Mouse (Mus musculus) limb, embryonic 14.5 days (tissue): ENCODE results near the gene Hmx3. TPM values are rescaled to one million over a fixed set of nuclear protein-coding genes. Genes with fewer than 3 reads are reported as not detected.

ENCODE experiments used
- ATAC-seq: fragments of 200-750 bp; cut with Nextera tagmentation; 2 replicates; pipeline ENCODE4 v1.8.0; 2017; ENCODE audit warnings: low read depth, moderate number of reproducible peaks, moderate TSS enrichment; ENCODE audit not compliant: low FRiP score
- DNase-seq: peaks from one replicate; pipeline ENCODE4 v3.0.0-alpha.2; 2015; ENCODE audit warnings: low spot score
- H3K27ac ChIP-seq: fragments of 300-500 bp; sonication (generic); replicated peaks from 2 replicates; pipeline ENCODE4 v1.5.1; 2014; ENCODE audit warnings: low read depth, mild to moderate bottlenecking, low read length, moderate library complexity, mixed read lengths
- H3K27me3 ChIP-seq: fragments of 300-500 bp; sonication (generic); 2 replicates; pipeline ENCODE4 v1.6.1; 2014; ENCODE audit warnings: low read length, mixed read lengths; ENCODE audit not compliant: control insufficient read depth, insufficient read depth
- H3K36me3 ChIP-seq: fragments of 300-500 bp; sonication (generic); 2 replicates; pipeline ENCODE4 v1.6.1; 2014; ENCODE audit warnings: mild to moderate bottlenecking, low read length, moderate library complexity, mixed read lengths; ENCODE audit not compliant: control insufficient read depth, insufficient read depth
- H3K4me1 ChIP-seq: fragments of 300-500 bp; sonication (generic); 2 replicates; pipeline ENCODE4 v1.6.1; 2014; ENCODE audit warnings: antibody characterized with exemption, low read length, mixed read lengths; ENCODE audit not compliant: control insufficient read depth, insufficient read depth
- H3K4me2 ChIP-seq: fragments of 300-500 bp; sonication (generic); replicated peaks from 2 replicates; pipeline ENCODE4 v1.6.1; 2014; ENCODE audit warnings: low read depth, mild to moderate bottlenecking, low read length, moderate library complexity; ENCODE audit not compliant: severe bottlenecking
- H3K4me3 ChIP-seq: fragments of 300-500 bp; sonication (generic); replicated peaks from 2 replicates; pipeline ENCODE4 v1.5.1; 2014; ENCODE audit warnings: low read length
- H3K9ac ChIP-seq: fragments of 300-500 bp; sonication (generic); 2 replicates; pipeline ENCODE4 v1.6.1; 2014; ENCODE audit warnings: mild to moderate bottlenecking, low read depth, low read length, moderate library complexity; ENCODE audit not compliant: severe bottlenecking
- H3K9me3 ChIP-seq: fragments of 300-500 bp; sonication (generic); 2 replicates; pipeline ENCODE4 v1.6.1; 2016; ENCODE audit warnings: low read length; ENCODE audit not compliant: control insufficient read depth
- POLR2A ChIP-seq: fragments of 200-500 bp; IDR thresholded peaks from 2 replicates; pipeline ENCODE4 v1.8.0; 2012; ENCODE audit warnings: inconsistent platforms, mild to moderate bottlenecking, moderate library complexity, borderline replicate concordance; ENCODE audit not compliant: insufficient read depth, insufficient read length; ENCODE audit errors: extremely low read depth
- WGBS: fragments of 180-500 bp; shearing (Covaris S2); extraction: QIAGEN DNeasy Blood & Tissue Kit; methylation state at CpG from one replicate; pipeline ENCODE4 v1.1.7; 2014; 5-methylcytosine and 5-hydroxymethylcytosine counted together
- polyA plus RNA-seq, 2 experiments: library from polyadenylated mRNA; depleted of rRNA in 1 of 2; stranded (reverse) in 1 of 2; unstranded in 1 of 2; fragments of >200 nt; fragmentation: Nextera tagmentation in 1 of 2; extraction: Ambion mirVana in 1 of 2; gene quantifications; 2 replicates each; pipeline versions ENCODE4 v1.2.1 to v1.2.3; 2012 to 2014

Gene Hmx3
- polyA plus RNA-seq, 2 experiments = 0.04 TPM; not detected in 1

DNA sequence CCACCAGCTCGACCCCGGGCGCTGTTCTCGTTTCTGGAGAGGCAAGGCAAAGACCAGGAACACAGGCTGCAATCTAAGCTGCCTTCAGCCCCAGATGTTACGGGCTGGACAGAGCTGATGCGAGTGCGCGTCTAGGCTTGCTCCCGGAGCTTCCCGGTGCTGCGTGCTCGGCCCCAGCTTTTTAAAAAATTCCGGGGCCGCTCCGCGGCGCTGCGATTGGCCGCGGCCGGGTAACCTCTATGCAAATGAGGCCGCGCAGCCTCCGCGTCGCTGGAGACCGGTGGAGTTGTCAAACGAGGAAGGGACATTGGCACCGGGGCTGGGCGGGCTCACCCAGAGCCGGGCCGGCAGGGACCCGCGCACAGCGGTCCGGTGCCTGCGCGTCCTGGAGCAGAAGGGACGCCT, 11.1 kb downstream of the Hmx3 start:
- Histone ChIP-seq H3K27ac (no peak overlapping the region), H3K9me3 (no peaks in the 10 kb centered on the region)

DNA sequence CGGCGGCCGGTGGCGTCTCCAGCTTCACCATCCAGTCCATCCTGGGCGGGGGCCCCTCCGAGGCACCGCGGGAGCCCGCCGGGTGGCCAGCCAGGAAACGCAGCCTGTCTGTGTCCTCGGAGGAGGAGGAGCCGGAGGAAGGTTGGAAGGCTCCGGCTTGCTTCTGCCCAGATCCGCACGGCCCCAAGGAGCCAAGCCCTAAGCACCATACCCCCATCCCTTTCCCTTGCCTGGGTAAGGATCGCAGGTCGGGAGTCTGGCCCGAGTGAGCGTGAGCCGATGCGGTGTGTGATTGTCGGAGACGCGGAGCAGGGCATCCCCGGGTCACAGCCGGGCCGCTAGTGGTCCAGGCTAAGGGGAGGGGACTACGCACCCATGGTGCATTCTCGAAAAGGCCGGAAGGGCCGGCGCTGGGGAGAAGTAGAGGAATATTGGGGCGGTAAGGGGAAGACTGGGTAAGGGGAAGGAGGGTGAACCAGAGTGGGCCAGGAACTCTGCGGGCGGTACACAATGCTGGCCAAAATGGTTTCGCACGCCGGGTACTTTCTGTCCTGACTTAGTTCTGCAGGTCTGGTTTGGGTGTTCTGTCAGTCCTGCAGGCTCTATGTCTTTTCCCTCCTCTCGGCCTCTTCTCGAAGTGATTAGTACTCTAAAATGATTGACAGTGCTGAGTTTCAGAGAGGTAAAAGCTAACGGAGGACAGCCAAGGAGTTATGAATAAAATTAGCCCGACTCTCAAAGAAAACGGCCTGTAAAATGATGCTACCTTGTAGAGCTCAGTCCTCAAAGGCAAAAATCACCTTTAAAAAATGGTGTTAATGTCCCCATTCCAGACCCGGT, 11.9 kb downstream of the Hmx3 start:
- no peak overlapping the region for H3K27ac ChIP-seq
- no peak overlapping the region for H3K9ac ChIP-seq
- H3K36me3 ChIP-seq = no peaks in the 10 kb centered on the region
- WGBS = under 1% methylated on average over 45 of the region's 45 CpGs
- ATAC-seq = no peak
- H3K4me1 ChIP-seq = peaks cover 12% of the 10 kb centered on the region; the same call in 1 of the 2 replicates
- H3K4me3 ChIP-seq = peak overlapping the region; percentile 35
- DNase-seq = no peak
- H3K4me2 ChIP-seq = peak overlapping the region; percentile 52
- no peak for TF ChIP-seq POLR2A
- H3K27me3 ChIP-seq = peaks cover 92% of the 10 kb centered on the region
- no peaks in the 10 kb centered on the region for H3K9me3 ChIP-seq

More for the DNA sequence above, 11.1 kb downstream of the Hmx3 start:
- TF ChIP-seq POLR2A = no peak
- DNase-seq (no peak), ATAC-seq (peak; percentile 39; the same call in 1 of the 2 replicates)
- peaks cover 12% of the 10 kb centered on the region; the same call in 1 of the 2 replicates for H3K4me1 ChIP-seq
- no peaks in the 10 kb centered on the region for H3K36me3 ChIP-seq
- peak overlapping the region; percentile 35 for H3K4me3 ChIP-seq
- peak overlapping the region; percentile 52 for H3K4me2 ChIP-seq
- peaks cover 98% of the 10 kb centered on the region for H3K27me3 ChIP-seq
- H3K9ac ChIP-seq = 0 out of 2 replicates have a peak overlapping the region, but pooled peaks have one; percentile 14
- 0% methylated on average over 39 of the region's 39 CpGs for WGBS

DNA sequence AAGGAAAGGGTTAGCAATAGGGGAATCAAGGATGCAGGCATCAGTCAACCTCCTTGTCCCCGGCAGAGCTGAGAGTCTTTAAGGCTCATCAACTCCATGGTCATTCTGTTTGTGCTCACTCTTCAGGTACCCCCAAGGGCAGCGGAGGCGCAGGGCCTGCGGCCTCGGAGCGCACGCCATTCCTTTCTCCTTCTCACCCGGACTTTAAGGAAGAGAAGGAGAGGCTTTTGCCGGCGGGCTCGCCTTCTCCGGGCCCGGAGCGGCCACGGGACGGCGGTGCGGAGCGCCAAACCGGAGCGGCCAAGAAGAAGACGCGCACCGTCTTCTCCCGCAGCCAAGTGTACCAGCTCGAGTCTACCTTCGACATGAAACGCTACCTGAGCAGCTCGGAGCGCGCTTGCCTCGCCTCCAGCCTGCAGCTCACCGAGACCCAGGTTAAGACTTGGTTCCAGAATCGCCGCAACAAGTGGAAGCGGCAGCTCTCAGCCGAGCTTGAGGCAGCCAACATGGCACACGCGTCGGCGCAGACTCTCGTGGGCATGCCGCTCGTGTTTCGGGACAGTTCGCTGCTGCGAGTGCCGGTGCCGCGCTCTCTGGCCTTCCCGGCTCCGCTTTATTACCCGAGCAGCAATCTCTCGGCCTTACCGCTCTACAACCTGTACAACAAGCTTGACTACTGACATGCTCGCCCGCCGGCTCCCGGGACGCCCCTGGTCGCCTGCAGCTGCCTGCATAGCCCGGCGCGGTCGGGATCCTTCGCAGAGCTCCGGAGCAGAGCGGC, 12.8 kb downstream of the Hmx3 start:
- under 1% methylated on average over 67 of the region's 68 CpGs for WGBS
- no peak for TF ChIP-seq POLR2A
- Histone ChIP-seq H3K4me1 (peaks cover 12% of the 10 kb centered on the region; the same call in 1 of the 2 replicates), H3K27me3 (peaks cover 83% of the 10 kb centered on the region), H3K9ac (no peak overlapping the region), H3K36me3 (no peaks in the 10 kb centered on the region), H3K4me2 (peak overlapping the region; percentile 37), H3K9me3 (no peaks in the 10 kb centered on the region), H3K27ac (no peak overlapping the region), H3K4me3 (peak overlapping the region; percentile 26)
- DNase-seq (no peak), ATAC-seq (no peak)

DNA sequence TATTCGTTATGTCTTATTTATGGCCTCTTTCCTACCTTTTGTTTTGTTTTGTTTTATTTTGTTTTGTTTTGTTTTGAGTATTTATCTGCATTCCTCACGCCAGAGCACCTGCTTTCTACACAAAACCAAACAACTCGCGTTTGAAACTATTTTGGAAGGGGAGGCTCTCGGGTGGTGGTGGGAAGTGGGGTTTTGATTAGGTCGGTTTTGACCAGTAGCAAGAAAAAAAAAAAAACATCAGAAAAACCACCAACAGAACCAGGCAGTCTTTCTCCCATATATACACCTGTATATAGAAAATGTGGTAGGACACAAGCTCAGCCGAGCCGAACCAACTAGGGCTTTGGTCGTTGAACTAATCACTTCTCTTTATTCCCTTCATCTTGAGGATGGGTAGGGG, 13.4 kb downstream of the Hmx3 start:
- Histone ChIP-seq H3K4me3 (peak overlapping the region; percentile 26), H3K4me2 (no peak overlapping the region)

DNA sequence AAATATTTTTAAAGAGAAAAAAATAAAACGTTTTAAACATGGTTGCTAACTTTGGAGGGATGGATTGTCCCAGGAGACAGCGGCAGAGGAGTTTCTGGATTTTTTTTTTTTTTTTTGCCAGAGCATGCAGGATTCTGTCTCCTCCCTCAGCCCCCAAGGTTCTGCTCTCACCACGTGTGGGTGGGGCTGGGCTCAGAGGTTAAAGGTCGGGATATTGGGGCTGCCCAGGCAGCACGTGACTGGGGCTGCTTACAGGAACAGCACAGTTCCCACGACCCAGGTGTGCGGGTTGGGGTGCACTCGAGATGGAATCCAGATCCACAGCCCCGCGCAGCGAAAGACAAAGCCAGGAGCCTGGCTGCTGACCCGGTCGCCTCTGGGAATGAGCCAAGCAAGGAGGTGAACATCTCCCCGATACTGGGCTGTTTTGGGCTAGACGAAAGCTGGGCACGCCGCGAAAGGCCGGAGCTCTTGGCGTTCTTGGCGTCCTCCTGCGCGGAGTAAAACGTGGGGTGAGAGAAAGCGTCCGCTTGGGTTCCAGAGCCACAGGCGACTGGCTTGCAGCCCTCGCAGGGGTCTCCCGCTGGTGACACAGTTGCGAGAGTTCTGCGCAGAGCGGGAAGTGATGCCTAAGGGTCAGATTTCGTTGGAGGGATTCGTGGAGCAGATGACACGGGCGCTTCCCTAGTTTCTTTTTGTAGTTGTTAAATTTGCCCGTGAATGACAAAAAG, 14.0 kb downstream of the Hmx3 start:
- no peak for TF ChIP-seq POLR2A
- peak overlapping the region; percentile 4; the same call in 1 of the 2 replicates for H3K4me3 ChIP-seq
- H3K9me3 ChIP-seq = no peaks in the 10 kb centered on the region
- H3K27me3 ChIP-seq = peaks cover 71% of the 10 kb centered on the region
- no peak overlapping the region for H3K27ac ChIP-seq
- H3K4me1 ChIP-seq = peaks cover 19% of the 10 kb centered on the region
- DNase-seq = no peak
- no peak overlapping the region; the same call in 1 of the 2 replicates for H3K4me2 ChIP-seq
- H3K9ac ChIP-seq = no peak overlapping the region
- WGBS = 1% methylated on average over 37 of the region's 37 CpGs
- H3K36me3 ChIP-seq = no peaks in the 10 kb centered on the region
- no peak for ATAC-seq

More for the DNA sequence above, 13.4 kb downstream of the Hmx3 start:
- Histone ChIP-seq H3K9ac (no peak overlapping the region), H3K9me3 (no peaks in the 10 kb centered on the region), H3K4me1 (peaks cover 15% of the 10 kb centered on the region), H3K27me3 (peaks cover 76% of the 10 kb centered on the region), H3K27ac (no peak overlapping the region), H3K36me3 (no peaks in the 10 kb centered on the region)
- WGBS = 1% methylated on average over 9 of the region's 9 CpGs
- no peak for TF ChIP-seq POLR2A
- ATAC-seq (no peak), DNase-seq (no peak)
